Mouse (Mus musculus) retina, postnatal 7 days (tissue): ENCODE data around the gene Gabra5.

ENCODE experiments used
- DNase-seq: peaks from one replicate; pipeline ENCODE4 v3.0.0-alpha.2; 2012; ENCODE audit warnings: low read depth, low spot score

Gabra5 gene

DNA sequence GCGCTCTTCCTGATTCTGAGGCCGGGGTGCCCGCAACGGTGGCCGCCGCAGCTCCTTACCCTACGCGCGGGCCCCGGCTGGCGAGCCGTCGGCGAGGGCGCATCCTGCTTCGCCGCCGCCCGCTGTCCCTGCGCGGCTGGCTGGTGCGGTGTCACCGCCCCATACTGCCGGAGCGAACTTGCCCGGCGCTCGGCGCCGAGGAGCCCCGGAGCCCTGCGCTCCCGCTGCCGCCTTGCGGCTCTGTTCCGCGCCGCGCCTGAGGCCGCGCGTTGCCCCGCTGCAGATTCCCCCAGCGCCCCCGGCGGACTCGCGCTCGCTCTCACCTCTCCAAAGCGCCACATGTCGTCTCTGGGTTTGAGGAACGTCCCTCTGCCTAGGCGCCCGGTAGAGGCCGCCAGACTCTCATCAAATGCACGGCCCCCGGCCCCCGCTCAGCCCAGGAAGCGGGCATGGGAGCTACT is at the start of gene Gabra5:
TSS of gene Gabra5 (minus strand) at position 379 of the 461 bp plus-strand sequence.
- DNase-seq = no peak

DNA sequence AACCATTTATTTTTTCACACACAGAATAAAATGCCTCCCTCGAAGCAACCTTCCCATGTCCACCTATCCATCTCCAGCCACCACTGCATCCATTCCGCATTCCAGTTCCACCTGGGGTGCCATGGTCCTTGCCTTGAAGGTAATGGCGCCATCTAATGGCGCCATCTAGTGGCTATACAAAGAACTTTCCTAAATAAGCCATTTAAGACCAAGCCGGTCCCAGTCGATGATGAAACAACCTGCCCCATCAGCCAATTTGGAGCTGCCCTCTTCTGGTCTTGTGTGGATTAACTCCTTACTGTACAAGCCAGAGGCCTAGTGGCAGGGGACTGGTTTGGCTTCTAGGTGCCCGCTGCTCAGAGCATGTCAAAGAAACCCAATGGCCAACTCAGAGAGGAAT is 28.7 kb upstream of the Gabra5 start:
- peak; percentile 11 for DNase-seq

DNA sequence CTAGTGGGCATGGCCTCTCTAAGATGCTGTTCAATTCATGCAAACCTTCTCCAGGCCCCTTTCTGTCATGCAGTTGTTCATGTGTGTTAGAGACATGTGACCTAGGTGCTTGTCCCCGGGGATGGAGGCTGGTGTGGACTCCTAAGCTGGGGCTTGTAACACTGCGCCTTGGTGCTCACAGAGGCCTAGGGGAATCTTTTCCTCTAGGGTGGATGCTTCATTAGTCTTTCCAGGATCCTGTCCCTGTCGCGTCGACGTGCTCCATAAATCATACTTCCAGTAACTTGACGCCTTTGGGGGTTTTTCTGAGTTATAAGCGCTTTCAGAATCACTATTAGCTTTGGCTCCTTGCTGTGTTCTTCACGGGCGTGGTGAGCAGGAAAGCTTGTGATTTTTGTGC is 22.8 kb upstream of the Gabra5 start:
- DNase-seq = no peak

DNA sequence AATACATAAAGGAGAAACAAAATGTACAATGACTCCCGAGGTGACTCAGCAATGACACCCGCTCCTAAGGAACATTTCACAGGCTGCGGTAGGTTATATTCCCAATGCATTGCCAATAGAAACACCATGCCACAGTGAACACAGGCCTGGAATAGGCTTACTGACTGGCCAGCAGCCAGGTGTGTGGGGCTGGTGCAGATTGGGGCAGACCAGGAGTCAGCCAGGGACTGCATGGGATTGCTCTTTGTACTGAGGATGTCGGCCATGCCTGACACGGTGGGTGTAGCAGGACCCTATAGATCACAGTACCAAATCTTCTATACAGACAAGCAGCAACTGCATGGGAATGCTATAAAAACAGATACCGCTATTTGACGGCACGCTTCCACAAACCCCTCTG is 20.1 kb upstream of the Gabra5 start:
- DNase-seq = no peak

DNA sequence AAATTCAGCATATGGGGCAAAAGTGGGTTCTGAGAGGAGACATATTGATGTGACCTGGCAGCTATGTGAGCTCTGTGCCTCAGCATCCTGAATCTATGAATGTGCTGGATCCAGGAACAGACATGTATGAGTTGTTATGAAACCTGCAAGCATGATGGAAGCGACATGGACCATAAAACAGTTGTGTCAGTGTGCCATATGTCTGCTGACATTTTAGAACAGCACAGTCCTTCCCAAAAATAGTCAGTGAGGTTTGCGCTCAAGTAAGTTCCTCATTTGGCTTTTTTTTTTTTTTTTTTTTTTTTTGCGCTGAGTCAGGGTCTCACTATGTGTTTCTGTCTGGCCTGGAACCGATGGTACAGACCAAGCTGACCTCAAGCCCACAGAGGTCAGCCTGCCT is 19.6 kb upstream of the Gabra5 start:
- no peak for DNase-seq

DNA sequence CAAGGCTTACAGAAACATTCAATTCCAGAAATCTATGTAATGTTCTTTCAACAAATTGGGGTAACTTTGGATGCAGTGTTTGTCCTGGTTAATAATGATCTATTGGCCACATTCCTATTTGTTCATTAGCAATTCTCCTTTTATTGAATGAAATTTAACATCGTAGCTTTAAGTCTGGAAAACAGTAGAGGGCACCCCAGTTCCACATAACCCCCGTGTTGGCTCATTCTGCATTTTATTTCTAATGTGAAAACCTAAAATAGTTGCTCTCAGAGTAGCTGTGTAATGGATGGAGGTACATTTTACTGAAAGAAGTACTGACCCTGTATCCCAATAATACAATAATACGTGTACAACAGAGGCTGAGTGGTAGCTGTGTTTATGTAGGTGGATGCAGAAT is 3.1 kb upstream of the Gabra5 start:
- DNase-seq = no peak

DNA sequence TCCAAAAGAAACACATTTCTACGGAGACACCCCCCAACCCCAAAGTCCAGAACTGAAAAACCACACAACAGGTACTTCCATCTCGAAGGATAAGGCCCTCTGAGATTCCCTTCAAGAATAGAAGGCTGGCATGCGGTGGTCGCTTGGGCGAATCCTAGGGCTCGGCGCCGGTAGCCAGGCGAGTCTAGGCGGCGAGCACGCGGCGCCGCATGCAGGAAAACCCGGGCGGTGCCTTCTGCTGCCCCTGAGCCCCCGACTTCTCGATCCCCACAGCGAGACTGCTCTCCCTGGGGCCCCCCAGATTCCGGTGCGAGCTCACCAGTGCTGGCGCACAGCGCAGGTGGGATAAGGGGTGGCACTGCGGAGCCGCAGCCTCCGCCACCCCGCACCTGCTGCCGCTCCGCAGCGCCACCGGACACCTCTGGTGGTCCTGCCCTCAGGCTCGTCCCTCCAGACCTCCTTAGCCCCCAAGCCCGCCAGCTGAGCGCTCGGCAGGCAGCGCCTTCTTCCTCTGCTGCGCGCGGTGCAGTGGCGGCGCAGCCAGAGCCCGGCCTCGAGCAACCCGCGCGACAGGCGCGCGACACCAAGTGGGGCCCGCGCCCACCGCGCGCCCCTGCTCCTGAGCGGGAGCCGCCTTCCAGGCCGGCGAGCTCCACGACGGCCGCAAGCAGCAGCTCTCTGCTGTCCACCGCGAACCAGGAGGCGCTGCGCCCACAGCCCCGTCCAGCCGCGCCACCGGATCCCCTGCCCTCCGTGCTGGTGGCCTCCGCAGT is 813 bp downstream of the Gabra5 start:
- DNase-seq = no peak

DNA sequence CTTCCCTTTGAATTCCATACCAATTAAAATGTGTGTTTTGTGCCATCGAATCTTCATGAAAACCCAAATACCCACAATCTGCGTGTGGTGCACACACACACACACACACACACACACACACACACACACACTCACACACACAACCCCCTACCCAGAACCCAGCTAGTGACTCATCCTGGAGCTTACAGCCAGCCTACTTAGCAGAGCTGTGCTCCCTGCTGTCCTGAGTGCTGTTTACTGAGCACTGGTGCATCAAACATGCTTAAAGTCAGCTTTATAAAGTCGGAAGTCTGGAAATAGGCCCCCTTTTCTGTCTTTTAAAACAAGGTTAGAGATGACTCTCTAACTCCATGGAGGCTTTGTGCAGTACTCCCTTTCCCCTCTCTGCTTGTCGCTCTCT is 7.0 kb downstream of the Gabra5 start:
- DNase-seq = no peak

DNA sequence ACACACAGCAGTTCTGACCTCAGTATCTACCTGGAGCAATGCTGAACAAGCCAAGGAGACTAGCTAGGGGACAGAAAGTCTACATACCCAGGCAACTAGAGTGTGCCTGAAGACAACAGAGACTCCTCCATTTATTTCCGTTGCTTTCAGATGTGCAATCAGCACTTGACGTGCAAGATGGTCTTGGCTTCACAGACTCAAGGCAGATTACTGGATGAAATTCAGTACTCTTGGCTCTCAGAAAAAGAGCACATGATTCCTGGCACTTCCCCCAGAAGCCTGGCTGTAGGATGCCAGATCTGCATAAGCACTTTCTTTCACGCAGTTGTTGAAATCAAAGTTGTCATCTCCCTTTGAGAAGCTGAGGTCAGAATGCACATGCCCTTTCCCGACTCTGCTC is 18.1 kb downstream of the Gabra5 start:
- no peak for DNase-seq

DNA sequence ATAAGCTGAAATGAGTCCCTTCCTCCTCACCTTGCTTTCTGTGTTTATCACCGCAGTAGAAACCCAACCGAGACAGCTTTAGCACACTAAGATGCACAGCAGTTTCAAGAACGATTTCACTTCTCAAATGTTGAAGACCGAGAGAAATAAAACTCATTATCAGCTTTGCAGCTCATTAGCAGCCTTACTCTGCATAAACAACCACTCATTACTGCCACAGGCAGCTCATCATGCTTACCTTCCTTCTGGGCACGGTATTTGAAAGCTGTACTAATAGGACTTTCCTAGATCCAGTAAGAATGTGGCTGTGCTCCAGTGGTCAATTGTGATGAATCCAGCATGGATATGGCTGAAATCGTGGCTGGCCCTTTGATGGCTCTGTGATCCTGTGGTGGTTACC is 23.0 kb downstream of the Gabra5 start:
- no peak for DNase-seq

DNA sequence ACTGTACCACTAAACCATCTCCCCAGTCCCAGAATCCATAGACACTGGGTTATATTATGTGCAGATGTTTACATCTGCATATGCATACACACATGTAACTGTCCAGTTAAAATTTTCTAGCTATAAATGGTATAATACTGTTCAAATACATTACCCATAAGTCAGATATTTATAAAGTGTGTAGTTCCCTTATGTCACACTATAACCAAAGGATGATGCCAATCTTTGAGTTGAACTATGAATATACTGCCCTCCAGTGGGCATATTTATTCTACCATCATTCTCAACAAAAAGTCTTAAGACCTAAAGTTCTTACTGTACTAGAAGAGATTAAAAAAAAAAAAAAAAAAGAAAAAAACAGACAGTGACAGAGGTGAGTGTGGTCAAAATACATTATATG is 27.0 kb downstream of the Gabra5 start:
- no peak for DNase-seq

DNA sequence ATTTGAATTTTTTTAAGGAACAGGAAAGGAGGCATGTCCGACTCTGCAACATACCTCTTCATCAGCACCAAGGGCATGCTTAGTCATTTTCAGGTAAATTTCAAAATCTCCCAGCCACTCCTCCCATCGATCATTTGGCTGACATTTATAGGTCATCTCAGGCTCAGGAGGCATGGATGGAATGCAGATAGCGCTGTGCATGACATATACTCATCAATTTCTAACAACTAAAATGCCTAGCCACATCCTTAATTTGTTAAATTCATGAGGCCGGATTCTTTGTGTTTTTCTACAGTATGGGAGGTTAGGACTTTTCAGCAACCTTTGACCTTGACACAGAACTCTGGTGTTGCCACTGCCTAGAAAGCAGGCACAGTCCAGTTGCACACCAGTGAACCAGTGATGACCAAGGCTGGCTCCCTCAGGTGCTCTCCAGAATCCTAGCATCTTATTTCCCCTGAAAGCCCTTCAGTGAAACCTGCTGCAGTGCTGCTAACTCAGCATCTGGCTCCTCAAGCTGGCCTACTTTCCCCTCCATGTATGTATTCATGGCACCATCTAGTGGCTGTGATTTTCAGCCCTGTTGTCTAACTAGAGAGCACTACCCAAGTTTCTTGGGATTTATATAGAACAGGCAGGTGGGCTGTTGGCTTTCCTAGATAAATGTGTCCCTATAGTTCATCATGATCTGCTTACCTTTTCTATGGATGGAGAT is 35.9 kb downstream of the Gabra5 start:
- peak; percentile 61 for DNase-seq

DNA sequence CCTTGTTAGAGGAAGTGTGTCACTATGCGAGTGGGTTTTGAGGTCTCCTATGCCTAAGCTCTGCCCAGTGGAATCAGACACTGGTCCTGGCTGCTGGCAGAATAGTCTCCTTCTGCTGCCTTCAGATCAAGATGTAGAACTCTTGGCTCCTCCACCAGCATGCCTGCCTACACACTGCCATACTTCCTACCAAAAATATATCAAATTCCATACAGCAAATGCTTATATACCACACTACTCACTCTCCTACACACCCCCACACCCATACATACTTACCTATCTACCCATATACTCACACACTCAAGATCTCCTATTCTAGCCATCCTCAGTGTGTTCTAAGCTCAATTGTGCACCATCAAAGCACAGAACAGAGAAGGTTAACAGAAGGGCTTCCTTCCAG is 38.5 kb downstream of the Gabra5 start:
- no peak for DNase-seq

DNA sequence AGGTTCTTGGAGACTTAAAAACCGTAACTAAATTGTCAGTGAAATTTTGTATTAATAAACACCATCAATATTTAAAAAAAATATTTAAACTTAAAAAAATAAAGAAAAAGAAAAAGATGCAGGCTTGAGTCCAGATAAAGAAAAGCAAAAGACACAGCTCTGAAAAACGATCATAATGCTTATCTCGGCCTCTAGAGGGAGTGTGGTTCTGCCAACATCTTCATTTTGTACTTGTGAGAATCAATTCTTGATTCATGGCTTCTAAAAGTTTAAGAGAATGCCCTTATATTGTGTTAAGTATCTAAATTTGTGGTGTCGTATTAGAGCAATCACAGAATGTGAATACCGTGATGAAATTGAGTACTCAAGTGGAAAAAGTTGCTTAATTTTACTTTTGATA is 49.5 kb downstream of the Gabra5 start:
- DNase-seq = no peak

DNA sequence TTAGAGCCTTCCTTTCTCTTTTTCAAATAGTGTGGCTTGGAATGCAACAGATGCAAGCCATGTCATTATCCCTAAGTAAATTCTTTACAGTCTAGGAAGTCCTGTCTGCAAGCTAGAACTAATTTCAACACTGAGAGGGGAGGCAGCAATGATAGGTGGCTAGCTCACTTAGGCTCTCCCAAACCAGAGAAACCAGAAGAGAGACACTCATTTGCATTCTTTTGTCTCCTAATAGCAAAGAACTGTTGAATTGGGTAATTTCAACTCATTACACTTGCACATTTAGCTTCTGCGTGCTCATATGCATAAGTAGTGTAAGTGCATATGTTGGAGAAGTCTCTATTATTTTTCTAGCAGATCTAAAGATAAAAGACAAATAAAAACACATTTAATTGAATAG is 61.6 kb downstream of the Gabra5 start:
- no peak for DNase-seq

DNA sequence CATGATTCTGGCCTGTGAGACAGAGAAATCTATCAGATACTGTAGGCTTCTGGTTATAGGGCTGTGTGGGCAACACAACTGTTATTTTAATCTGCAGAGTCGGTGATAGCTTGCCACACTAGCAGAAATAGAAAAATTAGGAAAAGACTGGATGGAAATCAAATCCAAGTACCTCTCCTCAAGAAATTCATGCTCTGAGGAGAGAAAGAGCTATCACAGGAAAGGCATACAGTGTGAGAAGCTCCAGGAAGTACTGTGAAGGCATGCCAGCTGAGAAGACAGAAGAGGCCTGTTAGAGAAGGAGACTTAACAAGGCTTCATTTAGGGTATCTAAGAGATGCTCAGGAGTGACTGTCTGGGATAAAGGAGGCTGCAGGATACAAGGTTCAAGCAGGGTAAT is 87.2 kb downstream of the Gabra5 start:
- no peak for DNase-seq

DNA sequence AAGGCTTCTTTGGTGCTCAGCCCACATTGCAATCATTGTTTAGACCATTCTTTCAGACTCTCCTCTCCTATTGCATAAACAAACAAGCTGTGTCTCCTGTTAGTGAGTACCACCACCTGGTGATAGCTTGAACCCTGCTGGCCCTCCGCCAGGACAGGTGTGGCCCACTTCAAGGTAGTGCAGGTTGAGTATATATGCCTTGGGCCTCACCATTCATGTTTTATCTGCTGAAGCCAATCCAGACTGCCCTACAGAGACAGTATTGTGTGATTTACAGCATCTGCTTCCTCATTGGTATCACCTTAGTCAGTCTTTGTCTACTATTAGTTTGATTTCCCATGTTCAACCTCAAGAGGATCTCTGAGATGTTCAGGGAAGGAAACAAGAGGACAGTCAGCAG is 88.8 kb downstream of the Gabra5 start:
- DNase-seq = no peak

DNA sequence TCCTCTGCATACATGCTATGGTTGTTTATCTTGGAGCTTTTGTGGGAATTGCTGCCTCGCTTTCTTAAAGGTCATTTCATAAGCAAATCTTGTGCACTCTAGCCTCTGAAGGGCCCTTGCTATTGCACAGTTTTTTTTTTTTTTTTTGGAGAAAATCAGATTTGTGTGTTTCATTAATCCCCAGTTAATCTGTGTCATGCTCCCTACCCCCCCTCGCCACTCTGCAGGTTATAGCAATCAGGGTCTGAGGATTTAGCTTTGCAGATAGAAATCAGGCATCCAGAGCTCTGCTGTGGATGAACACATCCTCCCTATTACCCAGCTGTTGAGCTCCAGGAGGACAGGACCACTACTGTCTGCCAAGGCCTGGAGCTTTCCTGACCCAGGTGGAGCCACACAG is 90.5 kb downstream of the Gabra5 start, which contains the start of gene Gabrb3:
TSS of gene Gabrb3 (plus strand) at position 301 of the 400 bp plus-strand sequence.
- DNase-seq = peak; percentile 4

DNA sequence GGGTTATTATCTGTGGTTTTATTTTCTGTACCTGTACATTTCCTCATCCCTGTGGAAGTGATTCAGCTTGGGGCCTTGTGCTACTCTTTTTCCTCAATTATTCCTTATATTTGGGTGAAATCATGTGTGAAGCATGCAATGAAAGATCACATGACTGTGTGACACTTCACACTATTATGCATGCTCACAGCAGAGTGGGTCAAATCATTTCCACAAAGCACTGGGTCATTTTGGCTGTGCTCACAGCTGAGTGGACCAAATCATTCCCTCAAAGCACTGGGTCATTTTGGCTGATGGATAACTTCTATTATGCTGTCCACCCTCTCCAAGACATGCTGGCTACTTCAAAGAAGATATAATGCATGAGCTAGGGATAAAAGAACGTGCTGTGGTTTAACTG is 97.0 kb downstream of the Gabra5 start:
- DNase-seq = no peak

DNA sequence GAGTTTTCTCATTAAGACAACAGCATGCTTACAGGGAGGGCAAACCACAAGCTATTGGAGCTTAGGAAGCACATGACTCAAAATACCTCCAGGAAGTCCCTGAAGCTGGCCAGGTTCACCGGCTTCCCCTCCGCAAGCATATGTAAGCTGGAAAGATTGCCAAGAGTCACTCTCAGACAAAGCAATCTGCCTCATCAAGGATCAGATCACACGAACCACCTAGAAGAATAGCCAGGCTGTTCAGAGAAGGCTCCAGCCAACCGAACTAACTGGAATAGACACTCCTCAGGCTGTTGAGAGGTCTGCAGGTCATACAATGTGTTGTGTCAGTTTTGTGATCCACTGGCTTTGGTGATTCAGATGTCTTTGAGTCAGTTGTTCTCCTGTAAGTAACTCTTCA is 98.7 kb downstream of the Gabra5 start:
- no peak for DNase-seq

DNA sequence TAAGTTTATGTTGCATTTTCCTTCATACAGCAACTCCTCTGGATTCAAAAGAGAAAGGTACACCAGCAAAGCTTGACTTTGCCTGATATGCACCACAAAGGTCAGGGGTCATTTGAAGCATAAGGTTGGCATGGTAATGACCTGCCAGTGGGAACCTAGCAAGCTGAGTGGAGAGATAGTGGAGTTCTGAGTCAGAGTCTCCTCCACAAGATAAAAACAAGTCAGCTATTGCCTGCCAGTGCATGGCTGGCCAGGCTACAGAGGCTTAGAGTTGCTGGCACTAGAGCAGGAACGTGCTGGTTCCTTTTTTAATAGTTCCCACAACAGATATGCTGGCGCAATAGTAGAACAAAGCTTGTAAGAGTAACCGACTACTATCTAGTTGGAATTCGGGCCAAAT is 116.3 kb downstream of the Gabra5 start:
- no peak for DNase-seq

DNA sequence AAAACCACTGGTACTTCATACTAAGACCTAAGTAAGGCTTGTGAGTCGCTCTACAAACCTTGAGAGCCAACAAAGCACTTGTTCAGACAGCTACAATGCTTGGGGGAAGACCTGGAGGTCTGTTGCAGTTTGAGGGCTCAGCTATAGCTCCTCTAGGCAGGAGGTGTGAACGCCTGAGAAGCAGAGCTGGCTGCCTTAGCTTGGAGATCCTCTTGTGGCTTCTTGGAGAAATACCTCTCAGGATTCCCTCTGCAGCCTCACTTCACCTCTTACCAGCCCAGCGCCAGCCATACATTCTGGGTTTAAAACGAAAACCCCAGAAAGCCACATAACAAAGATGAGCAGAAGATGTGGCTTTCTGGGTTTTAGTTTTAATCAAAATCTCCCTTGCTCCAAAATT is 119.8 kb downstream of the Gabra5 start:
- DNase-seq = no peak

DNA sequence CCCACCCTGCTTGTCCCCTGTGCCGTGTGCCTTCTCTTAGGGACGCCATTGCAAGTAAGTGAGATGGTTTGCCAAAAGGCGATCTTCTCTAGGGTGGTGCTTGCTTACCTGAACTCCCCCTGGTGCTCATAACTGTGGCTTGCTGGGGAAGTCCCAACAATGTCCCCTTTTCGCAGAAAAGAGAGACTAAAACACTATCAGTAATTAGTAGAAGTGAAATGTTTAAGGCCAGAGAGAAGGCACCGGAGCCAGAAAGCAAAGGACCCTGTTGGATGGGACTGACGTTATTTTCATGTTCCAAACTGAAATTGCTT is 122.6 kb downstream of the Gabra5 start:
- no peak for DNase-seq
